Mouse (Mus musculus): Measurements from ENCODE around the gene Lrrfip1. TPM values are rescaled to one million over a fixed set of nuclear protein-coding genes. Genes with fewer than 3 reads are reported as not detected.

Gene Lrrfip1
- polyA plus RNA-seq, 1 experiment from 2014 or later, result 60.4 TPM

DNA sequence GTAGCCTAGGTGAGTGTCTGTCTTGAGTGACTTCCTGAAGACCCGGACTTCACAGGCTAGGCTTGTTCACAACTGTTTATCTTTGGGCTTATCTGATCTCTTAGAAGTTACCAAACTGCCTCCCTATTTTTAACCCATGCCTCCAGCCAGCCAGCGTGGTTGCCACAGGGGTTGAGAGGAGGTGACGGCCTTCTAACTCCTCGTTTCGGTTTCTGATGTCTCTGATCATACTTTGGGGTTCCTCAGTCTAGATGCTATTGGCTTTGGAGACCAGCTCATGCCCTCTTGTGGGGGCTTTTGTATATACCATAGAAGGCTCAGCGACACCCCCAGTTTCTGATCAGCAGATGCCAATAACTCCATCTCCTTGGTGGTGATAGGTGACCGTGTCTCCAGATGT lies 11.7 kb downstream of the Lrrfip1 start:
- Histone ChIP-seq H3K36me3 (ENCODE audit: control insufficient read depth, insufficient read depth, low read length) (no peaks in the 10 kb centered on the region), H3K9me3 (ENCODE audit: control insufficient read depth, low read length) (no peaks in the 10 kb centered on the region), H3K27me3 (replicated peaks; ENCODE audit: control insufficient read depth, insufficient read depth, low read length) (no peaks in the 10 kb centered on the region), H3K27ac (ENCODE audit: low read depth) (no peak overlapping the region), H3K9ac (ENCODE audit: low read length) (no peak overlapping the region), H3K4me2 (ENCODE audit: low read length) (no peak overlapping the region), H3K4me1 (replicated peaks; ENCODE audit: control insufficient read depth, insufficient read depth, low read length) (peaks cover 13% of the 10 kb centered on the region), H3K4me3 (ENCODE audit: low read depth, low read length) (no peak overlapping the region)
- DNase-seq (ENCODE audit: low spot score) (no peak), ATAC-seq (replicated peaks; ENCODE audit: low FRiP score, low TSS enrichment, low read depth) (no peak)
- WGBS, result 73% methylated on average over 7 of the region's 7 CpGs

DNA sequence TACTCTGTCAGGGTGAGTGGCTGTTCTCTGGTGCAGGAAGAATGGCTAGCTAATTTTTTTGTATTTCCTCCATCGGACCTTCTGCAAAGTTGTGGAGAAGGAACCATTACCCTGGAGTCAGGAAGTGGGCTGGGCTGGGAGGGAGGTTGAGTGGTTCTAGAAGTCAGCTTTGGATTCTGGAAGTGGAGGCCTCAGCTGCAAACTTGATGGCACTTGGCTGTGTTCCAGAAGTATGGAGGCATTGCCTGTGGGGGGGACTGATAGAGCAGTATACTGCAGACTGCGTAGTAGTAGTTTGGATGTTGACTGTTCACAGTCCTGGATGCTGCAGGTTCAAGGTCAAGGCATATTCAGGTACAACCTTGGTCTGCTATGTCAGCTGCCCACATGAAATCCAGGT lies 12.2 kb downstream of the Lrrfip1 start:
- Histone ChIP-seq H3K9ac (ENCODE audit: low read length) (no peak overlapping the region), H3K36me3 (ENCODE audit: control insufficient read depth, insufficient read depth, low read length) (no peaks in the 10 kb centered on the region), H3K4me1 (replicated peaks; ENCODE audit: control insufficient read depth, insufficient read depth, low read length) (peaks cover 13% of the 10 kb centered on the region), H3K4me3 (ENCODE audit: low read depth, low read length) (no peak overlapping the region), H3K9me3 (ENCODE audit: control insufficient read depth, low read length) (no peaks in the 10 kb centered on the region), H3K27ac (ENCODE audit: low read depth) (no peak overlapping the region), H3K4me2 (ENCODE audit: low read length) (no peak overlapping the region), H3K27me3 (replicated peaks; ENCODE audit: control insufficient read depth, insufficient read depth, low read length) (no peaks in the 10 kb centered on the region)
- DNase-seq (ENCODE audit: low spot score) (no peak), ATAC-seq (replicated peaks; ENCODE audit: low FRiP score, low TSS enrichment, low read depth) (no peak)
- 77% methylated on average over 2 of the region's 2 CpGs for WGBS

DNA sequence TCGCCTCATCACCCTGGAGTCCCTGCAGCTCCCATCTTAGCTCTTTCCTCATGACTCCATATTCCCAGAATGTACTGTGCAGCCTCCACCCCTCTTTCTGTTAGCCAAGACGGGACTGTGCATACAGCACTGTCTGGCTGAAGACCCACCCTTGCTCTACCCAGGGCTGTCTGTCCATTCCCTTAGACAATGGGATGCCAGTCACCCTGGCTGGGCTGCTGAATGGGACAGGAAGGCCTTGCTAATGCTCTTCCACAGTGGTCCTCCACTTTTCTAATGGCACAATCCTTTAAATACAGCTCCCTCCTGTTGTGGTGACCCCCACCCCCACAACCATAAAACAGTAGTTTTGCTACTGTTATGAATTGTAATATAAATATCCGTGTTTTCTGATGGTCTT lies 12.8 kb downstream of the Lrrfip1 start:
- Histone ChIP-seq H3K4me2 (ENCODE audit: low read length) (no peak overlapping the region), H3K9me3 (ENCODE audit: control insufficient read depth, low read length) (no peaks in the 10 kb centered on the region), H3K4me3 (ENCODE audit: low read depth, low read length) (no peak overlapping the region), H3K9ac (ENCODE audit: low read length) (no peak overlapping the region), H3K36me3 (ENCODE audit: control insufficient read depth, insufficient read depth, low read length) (no peaks in the 10 kb centered on the region), H3K27ac (ENCODE audit: low read depth) (no peak overlapping the region), H3K27me3 (replicated peaks; ENCODE audit: control insufficient read depth, insufficient read depth, low read length) (no peaks in the 10 kb centered on the region), H3K4me1 (replicated peaks; ENCODE audit: control insufficient read depth, insufficient read depth, low read length) (peaks cover 13% of the 10 kb centered on the region)
- DNase-seq (ENCODE audit: low spot score), result no peak
- no peak for ATAC-seq (replicated peaks; ENCODE audit: low FRiP score, low TSS enrichment, low read depth)
- 85% methylated on average over 3 of the region's 3 CpGs for WGBS

GRCm38 (mm10) chr1:91013803-91014202 lies 15.3 kb downstream of the Lrrfip1 start:
- H3K27me3 ChIP-seq (replicated peaks; ENCODE audit: control insufficient read depth, insufficient read depth, low read length), result no peaks in the 10 kb centered on the region
- H3K9me3 ChIP-seq (ENCODE audit: control insufficient read depth, low read length), result no peaks in the 10 kb centered on the region
- no peak overlapping the region for H3K4me2 ChIP-seq (ENCODE audit: low read length)
- ATAC-seq (replicated peaks; ENCODE audit: low FRiP score, low TSS enrichment, low read depth) (no peak), DNase-seq (ENCODE audit: low spot score) (no peak)
- WGBS, result 61% methylated on average over 3 of the region's 3 CpGs
- peaks cover 24% of the 10 kb centered on the region for H3K4me1 ChIP-seq (replicated peaks; ENCODE audit: control insufficient read depth, insufficient read depth, low read length)
- no peak overlapping the region for H3K9ac ChIP-seq (ENCODE audit: low read length)
- H3K36me3 ChIP-seq (ENCODE audit: control insufficient read depth, insufficient read depth, low read length), result no peaks in the 10 kb centered on the region
- H3K27ac ChIP-seq (ENCODE audit: low read depth), result no peak overlapping the region
- H3K4me3 ChIP-seq (ENCODE audit: low read depth, low read length), result no peak overlapping the region

GRCm38 (mm10) chr1:91015571-91015970 lies 17.0 kb downstream of the Lrrfip1 start:
- Histone ChIP-seq H3K27me3 (replicated peaks; ENCODE audit: control insufficient read depth, insufficient read depth, low read length) (no peaks in the 10 kb centered on the region), H3K36me3 (ENCODE audit: control insufficient read depth, insufficient read depth, low read length) (no peaks in the 10 kb centered on the region), H3K9me3 (ENCODE audit: control insufficient read depth, low read length) (no peaks in the 10 kb centered on the region), H3K4me3 (ENCODE audit: low read depth, low read length) (no peak overlapping the region), H3K4me2 (ENCODE audit: low read length) (no peak overlapping the region), H3K4me1 (replicated peaks; ENCODE audit: control insufficient read depth, insufficient read depth, low read length) (peaks cover 24% of the 10 kb centered on the region), H3K27ac (ENCODE audit: low read depth) (no peak overlapping the region), H3K9ac (ENCODE audit: low read length) (no peak overlapping the region)
- no peak for DNase-seq (ENCODE audit: low spot score)
- WGBS, result 61% methylated on average over 7 of the region's 7 CpGs
- ATAC-seq (replicated peaks; ENCODE audit: low FRiP score, low TSS enrichment, low read depth), result no peak

GRCm38 (mm10) chr1:91017111-91017758 lies 18.7 kb downstream of the Lrrfip1 start:
- DNase-seq (ENCODE audit: low spot score) (no peak), ATAC-seq (replicated peaks; ENCODE audit: low FRiP score, low TSS enrichment, low read depth) (0 out of 2 replicates have a peak, but pooled peaks have one; percentile 40)
- H3K4me3 ChIP-seq (ENCODE audit: low read depth, low read length), result no peak overlapping the region

DNA sequence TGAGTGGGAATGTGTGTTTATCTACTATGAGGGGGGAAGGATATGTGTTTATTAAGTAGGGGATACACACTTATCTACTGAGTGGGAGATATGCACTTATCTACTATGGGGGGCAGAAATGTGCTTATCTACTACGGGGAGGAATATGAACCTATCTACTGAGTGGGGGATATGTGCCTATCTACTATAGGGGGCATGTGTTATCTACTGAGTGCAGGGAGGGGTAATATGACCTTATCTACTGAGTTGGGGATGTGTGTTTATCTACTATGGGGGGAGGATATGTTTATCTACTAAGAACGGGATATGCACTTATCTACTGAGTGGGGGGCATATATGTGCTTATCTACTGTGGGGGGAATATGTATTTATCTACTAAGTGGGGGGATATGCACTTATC lies 20.8 kb downstream of the Lrrfip1 start:
- Histone ChIP-seq H3K36me3 (ENCODE audit: control insufficient read depth, insufficient read depth, low read length) (no peaks in the 10 kb centered on the region), H3K4me2 (ENCODE audit: low read length) (no peak overlapping the region), H3K9ac (ENCODE audit: low read length) (no peak overlapping the region), H3K27ac (ENCODE audit: low read depth) (no peak overlapping the region), H3K9me3 (ENCODE audit: control insufficient read depth, low read length) (no peaks in the 10 kb centered on the region), H3K4me3 (ENCODE audit: low read depth, low read length) (no peak overlapping the region), H3K4me1 (replicated peaks; ENCODE audit: control insufficient read depth, insufficient read depth, low read length) (peaks cover 14% of the 10 kb centered on the region; the same call in 1 of the 2 replicates), H3K27me3 (replicated peaks; ENCODE audit: control insufficient read depth, insufficient read depth, low read length) (no peaks in the 10 kb centered on the region)
- DNase-seq (ENCODE audit: low spot score) (no peak), ATAC-seq (replicated peaks; ENCODE audit: low FRiP score, low TSS enrichment, low read depth) (no peak)
- WGBS, result 80% methylated on average over 2 of the region's 2 CpGs

More at GRCm38 (mm10) chr1:91017111-91017758, 18.7 kb downstream of the Lrrfip1 start:
- no peaks in the 10 kb centered on the region for H3K27me3 ChIP-seq (replicated peaks; ENCODE audit: control insufficient read depth, insufficient read depth, low read length)
- peak overlapping the region; percentile 30 for H3K4me2 ChIP-seq (ENCODE audit: low read length)
- 0 out of 2 replicates have a peak overlapping the region, but pooled peaks have one; percentile 38 for H3K27ac ChIP-seq (ENCODE audit: low read depth)
- no peak overlapping the region for H3K9ac ChIP-seq (ENCODE audit: low read length)
- H3K9me3 ChIP-seq (ENCODE audit: control insufficient read depth, low read length), result no peaks in the 10 kb centered on the region
- peaks cover 16% of the 10 kb centered on the region; the same call in 1 of the 2 replicates for H3K4me1 ChIP-seq (replicated peaks; ENCODE audit: control insufficient read depth, insufficient read depth, low read length)
- WGBS, result 18% methylated on average over 20 of the region's 20 CpGs
- no peaks in the 10 kb centered on the region for H3K36me3 ChIP-seq (ENCODE audit: control insufficient read depth, insufficient read depth, low read length)

DNA sequence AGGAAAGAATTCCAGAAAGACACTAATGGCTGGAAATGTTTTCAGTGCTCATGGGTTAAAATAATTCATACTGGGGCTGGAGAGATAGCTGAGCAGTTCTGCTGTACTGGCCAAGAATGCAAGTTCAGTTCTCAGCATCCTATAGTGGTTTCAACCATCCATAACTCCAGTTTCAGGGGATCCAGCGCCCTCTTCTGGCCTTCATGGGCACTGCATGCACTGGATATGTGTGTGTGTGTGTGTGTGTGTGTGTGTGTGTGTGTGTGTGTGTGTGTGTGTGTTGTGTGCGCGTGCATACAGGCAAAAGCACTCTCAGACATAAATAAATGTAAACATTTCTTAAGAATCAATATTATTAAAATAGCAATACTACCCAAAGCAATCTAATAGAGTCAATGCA lies 22.8 kb downstream of the Lrrfip1 start:
- Histone ChIP-seq H3K4me3 (ENCODE audit: low read depth, low read length) (no peak overlapping the region), H3K4me1 (replicated peaks; ENCODE audit: control insufficient read depth, insufficient read depth, low read length) (peaks cover 14% of the 10 kb centered on the region; the same call in 1 of the 2 replicates), H3K9me3 (ENCODE audit: control insufficient read depth, low read length) (no peaks in the 10 kb centered on the region), H3K27ac (ENCODE audit: low read depth) (no peak overlapping the region), H3K36me3 (ENCODE audit: control insufficient read depth, insufficient read depth, low read length) (no peaks in the 10 kb centered on the region), H3K4me2 (ENCODE audit: low read length) (no peak overlapping the region), H3K9ac (ENCODE audit: low read length) (no peak overlapping the region), H3K27me3 (replicated peaks; ENCODE audit: control insufficient read depth, insufficient read depth, low read length) (no peaks in the 10 kb centered on the region)
- DNase-seq (ENCODE audit: low spot score) (no peak), ATAC-seq (replicated peaks; ENCODE audit: low FRiP score, low TSS enrichment, low read depth) (no peak)
- 68% methylated on average over 3 of the region's 3 CpGs for WGBS

Measured in intestine, embryonic 14.5 days (tissue).